Mouse (Mus musculus): ENCODE data around the gene Taok3.

DNA sequence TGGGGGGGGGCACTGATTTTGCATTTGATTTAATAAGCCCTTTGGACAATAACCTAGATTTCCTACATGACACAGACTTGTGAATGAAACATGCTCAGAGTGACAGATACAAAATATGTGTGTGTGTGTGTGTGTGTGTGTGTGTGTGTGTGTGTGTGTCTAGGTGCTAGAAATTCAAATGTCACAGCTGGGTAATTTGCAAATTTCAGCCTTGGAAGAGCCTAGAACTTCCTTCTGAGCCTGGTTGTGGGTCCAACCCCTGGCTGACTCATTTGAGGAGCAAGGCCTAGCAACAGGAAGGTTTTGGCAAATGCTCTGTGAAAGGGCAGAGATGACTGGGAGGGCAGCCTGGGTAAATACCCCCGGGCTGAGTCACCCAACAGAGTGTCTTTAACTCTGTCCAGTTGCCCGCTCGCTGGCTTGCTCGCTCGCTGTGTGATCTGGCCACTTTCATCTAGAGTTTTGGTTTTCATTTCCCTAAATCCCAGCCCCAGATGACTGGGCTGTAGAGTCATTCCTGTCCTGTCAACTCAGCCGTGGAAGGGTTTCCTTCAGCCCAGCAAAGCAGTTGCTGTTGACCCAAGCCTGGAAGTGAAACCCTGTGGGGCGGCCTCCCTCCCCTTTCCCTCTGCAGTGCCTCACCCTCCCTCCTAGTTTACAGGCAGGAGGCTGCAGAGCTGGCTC is 38.5 kb downstream of the Taok3 start:
- TF ChIP-seq POLR2A (IDR thresholded peaks at IDR 0.05; ENCODE audit: insufficient read depth, low read depth, low read length) (no peak), CTCF (IDR thresholded peaks at IDR 0.05; ENCODE audit: insufficient read depth, low read depth, low read length) (no peak)

Measured in olfactory bulb, adult 2 months (tissue).